ENCODE assay signal across 27 mouse cellular contexts in genomic region chr14:45135961-45136360, GRCm38 (mm10).
"Had no signal": no experiment of that assay in that cellular context is flagged by ENCODE, and none has a peak within 500 bp of the region (broad histone marks: within the 10 kb centered on the region; RNA-seq: fewer than 3 reads in every experiment).

No protein-coding gene starts in this region.

- H3K4me3 ChIP-seq: left cerebral cortex, adult 2 months; limb, embryonic 10.5 days; limb, embryonic 12.5 days; limb, embryonic 13.5 days; limb, embryonic 15.5 days; liver, embryonic 12.5 days; liver, embryonic 13.5 days; liver, embryonic 15.5 days; megakaryocyte, embryonic 14.5 days; midbrain, embryonic 10.5 days; midbrain, embryonic 12.5 days; midbrain, embryonic 13.5 days; midbrain, embryonic 15.5 days; myocyte; neural tube, embryonic 12.5 days; neural tube, embryonic 13.5 days had no signal

- H3K27ac ChIP-seq: left cerebral cortex, adult 2 months; limb, embryonic 10.5 days; limb, embryonic 12.5 days; limb, embryonic 13.5 days; limb, embryonic 15.5 days; liver, embryonic 12.5 days; liver, embryonic 13.5 days; liver, embryonic 14.5 days; liver, embryonic 15.5 days; macrophage; midbrain, embryonic 10.5 days; midbrain, embryonic 12.5 days; midbrain, embryonic 13.5 days; midbrain, embryonic 15.5 days; neural tube, embryonic 12.5 days; neural tube, embryonic 13.5 days had no signal

- H3K4me1 ChIP-seq: limb, embryonic 10.5 days; limb, embryonic 12.5 days; limb, embryonic 13.5 days; limb, embryonic 15.5 days; liver, embryonic 12.5 days; liver, embryonic 13.5 days; liver, embryonic 15.5 days; midbrain, embryonic 10.5 days; midbrain, embryonic 12.5 days; midbrain, embryonic 13.5 days; midbrain, embryonic 15.5 days; neural tube, embryonic 12.5 days had no signal

- H3K9me3 ChIP-seq: limb, embryonic 10.5 days; limb, embryonic 12.5 days; limb, embryonic 13.5 days; limb, embryonic 15.5 days; liver, embryonic 12.5 days; liver, embryonic 13.5 days; liver, embryonic 15.5 days; midbrain, embryonic 10.5 days; midbrain, embryonic 12.5 days; midbrain, embryonic 13.5 days; midbrain, embryonic 15.5 days; neural tube, embryonic 12.5 days; neural tube, embryonic 13.5 days had no signal

- H3K9ac ChIP-seq: limb, embryonic 12.5 days; limb, embryonic 13.5 days; limb, embryonic 15.5 days; liver, embryonic 12.5 days; liver, embryonic 13.5 days; liver, embryonic 14.5 days; liver, embryonic 15.5 days; liver, postnatal 0 days; midbrain, embryonic 12.5 days; midbrain, embryonic 13.5 days; midbrain, embryonic 15.5 days; neural tube, embryonic 12.5 days; neural tube, embryonic 13.5 days had no signal

- DNase-seq: liver; liver, embryonic 13.5 days; liver, postnatal 0 days; lung, adult 18-20 months; lung, adult 2 months; lung, postnatal 10 days; lung, postnatal 36 days had no signal

- H3K36me3 ChIP-seq: limb, embryonic 10.5 days; limb, embryonic 12.5 days; limb, embryonic 15.5 days; liver, embryonic 12.5 days; liver, embryonic 13.5 days; liver, embryonic 15.5 days; midbrain, embryonic 15.5 days had no signal

- H3K27me3 ChIP-seq: limb, embryonic 12.5 days; limb, embryonic 13.5 days; limb, embryonic 15.5 days; liver, embryonic 12.5 days; liver, embryonic 13.5 days; liver, embryonic 15.5 days; megakaryocyte, embryonic 14.5 days; midbrain, embryonic 12.5 days; midbrain, embryonic 13.5 days; midbrain, embryonic 15.5 days; neural tube, embryonic 12.5 days; neural tube, embryonic 13.5 days had no signal

- H3K4me2 ChIP-seq: limb, embryonic 12.5 days; limb, embryonic 13.5 days; limb, embryonic 15.5 days; liver, embryonic 11.5 days; liver, embryonic 12.5 days; liver, embryonic 13.5 days; liver, embryonic 15.5 days; midbrain, embryonic 11.5 days; midbrain, embryonic 12.5 days; midbrain, embryonic 13.5 days; midbrain, embryonic 15.5 days; neural tube, embryonic 12.5 days; neural tube, embryonic 13.5 days had no signal

- ATAC-seq: liver, embryonic 12.5 days; liver, postnatal 0 days; midbrain, embryonic 13.5 days; midbrain, embryonic 15.5 days; midbrain, embryonic 16.5 days had no signal
